Mouse (Mus musculus) brown adipose tissue, adult 24 weeks (tissue): ENCODE measurements around the gene Irs3. TPM values are rescaled to one million over a fixed set of nuclear protein-coding genes. Genes with fewer than 3 reads are reported as not detected.

ENCODE experiments used
- H3K27ac ChIP-seq: fragments of 200-500 bp; replicated peaks from 2 replicates; pipeline ENCODE4 v1.5.1; 2012; ENCODE audit warnings: low read depth, mild to moderate bottlenecking, low read length
- H3K4me1 ChIP-seq: fragments of 200-500 bp; 2 replicates; pipeline ENCODE4 v1.6.1; 2012; ENCODE audit warnings: low read length, mixed read lengths; ENCODE audit not compliant: control insufficient read depth, insufficient read depth, insufficient read length
- H3K4me3 ChIP-seq: fragments of 200-500 bp; 2 replicates; pipeline ENCODE4 v1.5.1; 2012; ENCODE audit warnings: low read depth, mild to moderate bottlenecking, low read length, moderate library complexity; ENCODE audit not compliant: insufficient read depth
- polyA plus RNA-seq: library from polyadenylated mRNA; stranded (reverse); fragments of >200 nt; gene quantifications from 2 replicates; pipeline ENCODE4 v1.2.4, GENCODE M21; 2012; ENCODE audit not compliant: missing spikeins, insufficient read depth, insufficient read length

Irs3 gene
- polyA plus RNA-seq, 1 experiment: 22.0 TPM

- H3K4me1 ChIP-seq: peaks cover 26% of the 10 kb centered on the region; the same call in 1 of the 2 replicates
- H3K4me3 ChIP-seq: no peak overlapping the region
- peak overlapping the region; percentile 97 for H3K27ac ChIP-seq
Observed at GRCm38 (mm10) chr5:137672361-137672760, 26.8 kb upstream of the Irs3 start.

- peaks cover 26% of the 10 kb centered on the region; the same call in 1 of the 2 replicates for H3K4me1 ChIP-seq
- no peak overlapping the region for H3K4me3 ChIP-seq
Observed at GRCm38 (mm10) chr5:137671443-137672240, 26.1 kb upstream of the Irs3 start.

GRCm38 (mm10) chr5:137670240-137670639 is 24.7 kb upstream of the Irs3 start:
- H3K4me1 ChIP-seq: peaks cover 26% of the 10 kb centered on the region; the same call in 1 of the 2 replicates
- no peak overlapping the region for H3K4me3 ChIP-seq
- peak overlapping the region; percentile 97 for H3K27ac ChIP-seq

More at GRCm38 (mm10) chr5:137671443-137672240, 26.1 kb upstream of the Irs3 start:
- H3K27ac ChIP-seq: peak overlapping the region; percentile 97

GRCm38 (mm10) chr5:137668971-137669370 is 23.5 kb upstream of the Irs3 start:
- no peak overlapping the region for H3K4me3 ChIP-seq
- H3K4me1 ChIP-seq: peaks cover 26% of the 10 kb centered on the region; the same call in 1 of the 2 replicates
- peak overlapping the region; percentile 50 for H3K27ac ChIP-seq

GRCm38 (mm10) chr5:137663057-137663456 is 17.5 kb upstream of the Irs3 start:
- H3K4me1 ChIP-seq: peaks cover 8% of the 10 kb centered on the region; the same call in 1 of the 2 replicates
- no peak overlapping the region for H3K4me3 ChIP-seq
- H3K27ac ChIP-seq: no peak overlapping the region

GRCm38 (mm10) chr5:137660064-137660688 is 14.7 kb upstream of the Irs3 start:
- peaks cover 8% of the 10 kb centered on the region; the same call in 1 of the 2 replicates for H3K4me1 ChIP-seq
- H3K27ac ChIP-seq: peak overlapping the region; percentile 44
- H3K4me3 ChIP-seq: no peak overlapping the region

GRCm38 (mm10) chr5:137656977-137657376 is 11.5 kb upstream of the Irs3 start:
- no peak overlapping the region for H3K27ac ChIP-seq
- H3K4me1 ChIP-seq: peaks cover 8% of the 10 kb centered on the region; the same call in 1 of the 2 replicates
- no peak overlapping the region for H3K4me3 ChIP-seq

- Histone ChIP-seq H3K4me3 (no peak overlapping the region), H3K4me1 (peaks cover 2% of the 10 kb centered on the region; the same call in 1 of the 2 replicates), H3K27ac (no peak overlapping the region)
Observed at GRCm38 (mm10) chr5:137654746-137655145, 9.2 kb upstream of the Irs3 start.

GRCm38 (mm10) chr5:137653366-137653765 is 7.9 kb upstream of the Irs3 start:
- Histone ChIP-seq H3K4me1 (peaks cover 6% of the 10 kb centered on the region; the same call in 1 of the 2 replicates), H3K27ac (no peak overlapping the region), H3K4me3 (no peak overlapping the region)

GRCm38 (mm10) chr5:137652474-137652873 is 7.0 kb upstream of the Irs3 start:
- peaks cover 6% of the 10 kb centered on the region; the same call in 1 of the 2 replicates for H3K4me1 ChIP-seq
- H3K4me3 ChIP-seq: no peak overlapping the region
- H3K27ac ChIP-seq: peak overlapping the region; percentile 57

- Histone ChIP-seq H3K4me1 (peaks cover 6% of the 10 kb centered on the region; the same call in 1 of the 2 replicates), H3K4me3 (peak overlapping the region; percentile 26), H3K27ac (peak overlapping the region; percentile 98)
Observed at GRCm38 (mm10) chr5:137649669-137650571, 4.4 kb upstream of the Irs3 start.

- H3K4me3 ChIP-seq: 0 out of 2 replicates have a peak overlapping the region, but pooled peaks have one; percentile 26
- H3K4me1 ChIP-seq: peaks cover 6% of the 10 kb centered on the region; the same call in 1 of the 2 replicates
- peak overlapping the region; percentile 98 for H3K27ac ChIP-seq
Observed at GRCm38 (mm10) chr5:137649251-137649650, 3.7 kb upstream of the Irs3 start.

GRCm38 (mm10) chr5:137647827-137648601 is 2.5 kb upstream of the Irs3 start:
- no peak overlapping the region for H3K27ac ChIP-seq

GRCm38 (mm10) chr5:137645091-137645651 is 343 bp downstream of the Irs3 start:
- peaks cover 7% of the 10 kb centered on the region; the same call in 1 of the 2 replicates for H3K4me1 ChIP-seq
- H3K4me3 ChIP-seq: peak overlapping the region; percentile 72
- H3K27ac ChIP-seq: peak overlapping the region; percentile 35

More at GRCm38 (mm10) chr5:137647827-137648601, 2.5 kb upstream of the Irs3 start:
- Histone ChIP-seq H3K4me3 (no peak overlapping the region), H3K4me1 (peaks cover 9% of the 10 kb centered on the region; the same call in 1 of the 2 replicates)
